Mouse (Mus musculus) intestine, postnatal 0 days (tissue): ENCODE measurements around the gene Cpsf3. TPM values are rescaled to one million over a fixed set of nuclear protein-coding genes. Genes with fewer than 3 reads are reported as not detected.

ENCODE experiments used
- ATAC-seq: fragments of 200-750 bp; cut with Nextera tagmentation; 2 replicates; pipeline ENCODE4 v1.8.0; 2017; ENCODE audit warnings: mild to moderate bottlenecking, moderate TSS enrichment, moderate library complexity
- H3K27ac ChIP-seq: fragments of 300-500 bp; sonication (generic); 2 replicates; pipeline ENCODE4 v1.5.1; 2014; ENCODE audit warnings: mild to moderate bottlenecking, low read depth, low read length, moderate library complexity
- H3K27me3 ChIP-seq: fragments of 300-500 bp; sonication (generic); replicated peaks from 2 replicates; pipeline ENCODE4 v1.6.1; 2014; ENCODE audit warnings: low read length, mixed read lengths; ENCODE audit not compliant: control insufficient read depth, insufficient read depth
- H3K36me3 ChIP-seq: fragments of 300-500 bp; sonication (generic); 2 replicates; pipeline ENCODE4 v1.6.1; 2014; ENCODE audit warnings: mild to moderate bottlenecking, moderate library complexity; ENCODE audit not compliant: control insufficient read depth, insufficient read depth
- H3K4me1 ChIP-seq: fragments of 300-500 bp; sonication (generic); replicated peaks from 2 replicates; pipeline ENCODE4 v1.6.1; 2014; ENCODE audit warnings: antibody characterized with exemption, low read length, mixed read lengths; ENCODE audit not compliant: control insufficient read depth, insufficient read depth
- H3K4me2 ChIP-seq: fragments of 300-500 bp; sonication (generic); replicated peaks from 2 replicates; pipeline ENCODE4 v1.6.1; 2014; ENCODE audit warnings: low read depth, mild to moderate bottlenecking, moderate library complexity
- H3K4me3 ChIP-seq: fragments of 300-500 bp; sonication (generic); 2 replicates; pipeline ENCODE4 v1.5.1; 2014; ENCODE audit warnings: low read depth, low read length
- H3K9ac ChIP-seq: fragments of 300-500 bp; sonication (generic); 2 replicates; pipeline ENCODE4 v1.6.1; 2014; ENCODE audit warnings: mild to moderate bottlenecking, low read depth, low read length
- H3K9me3 ChIP-seq: fragments of 300-500 bp; sonication (generic); 2 replicates; pipeline ENCODE4 v1.6.1; 2016; ENCODE audit warnings: mixed run types; ENCODE audit not compliant: control insufficient read depth
- CTCF ChIP-seq: sonication (generic); IDR thresholded peaks from 2 replicates; pipeline ENCODE4 v1.5.1; 2016; ENCODE audit warnings: low read depth, mild to moderate bottlenecking, control low read depth, antibody characterized with exemption, moderate library complexity
- WGBS: fragments of 180-500 bp; shearing (Covaris S2); extraction: QIAGEN DNeasy Blood & Tissue Kit; methylation state at CpG from one replicate; pipeline ENCODE4 v1.1.7; 2014; 5-methylcytosine and 5-hydroxymethylcytosine counted together
- polyA plus RNA-seq: library from polyadenylated mRNA; unstranded; fragments of >200 nt; fragmentation: Nextera tagmentation; extraction: Ambion mirVana; gene quantifications from 2 replicates; pipeline ENCODE4 v1.2.1, GENCODE M21; 2015

Cpsf3 gene
- polyA plus RNA-seq, 1 experiment from 2014 or later: 41.6 TPM

DNA sequence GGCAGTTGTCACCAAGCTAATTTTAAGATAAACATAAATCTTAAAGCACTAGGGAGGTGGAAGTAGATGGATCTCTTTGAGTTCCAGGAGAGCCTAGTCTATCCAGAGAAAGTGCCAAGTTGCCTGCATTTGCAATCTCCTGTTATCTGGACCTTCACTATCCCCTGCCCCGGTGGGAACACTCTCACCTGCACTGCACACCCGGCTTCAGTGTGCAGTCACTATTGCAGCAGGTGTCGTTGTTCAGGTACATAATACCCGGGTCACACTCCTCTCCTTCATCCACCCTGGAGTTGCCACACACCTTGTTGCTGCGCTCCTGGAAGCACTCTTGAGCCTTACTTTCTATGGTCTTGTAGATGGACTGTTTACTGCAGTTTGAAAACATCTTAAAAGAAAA, 48.6 kb downstream of the Cpsf3 start:
- ATAC-seq: no peak
- Histone ChIP-seq H3K27ac (no peak overlapping the region), H3K4me1 (no peaks in the 10 kb centered on the region), H3K36me3 (peaks cover 53% of the 10 kb centered on the region), H3K4me2 (no peak overlapping the region), H3K9ac (no peak overlapping the region), H3K9me3 (no peaks in the 10 kb centered on the region), H3K27me3 (no peaks in the 10 kb centered on the region), H3K4me3 (no peak overlapping the region)
- 86% methylated on average over 5 of the region's 5 CpGs for WGBS
- no peak for TF ChIP-seq CTCF

DNA sequence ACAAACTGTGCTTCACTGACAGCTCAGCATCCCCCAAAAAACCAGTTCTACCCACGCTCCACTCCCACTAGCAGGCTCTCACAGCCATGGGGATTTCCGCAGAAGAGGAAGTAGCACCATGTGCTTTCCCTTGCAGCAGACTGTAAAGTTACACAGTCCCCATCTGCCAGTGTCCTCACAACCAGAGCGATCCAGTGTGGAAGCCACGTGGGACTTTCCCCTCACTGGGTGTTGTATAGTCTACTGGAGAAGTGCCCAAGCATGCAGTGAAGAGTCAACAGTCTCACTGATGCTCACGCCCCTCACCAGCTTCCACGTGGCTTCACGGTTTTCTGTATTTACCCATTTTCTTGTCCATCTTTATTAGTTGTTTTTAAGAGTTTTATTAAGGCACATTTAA, 50.7 kb downstream of the Cpsf3 start:
- H3K9me3 ChIP-seq: no peaks in the 10 kb centered on the region
- WGBS: 74% methylated on average over 7 of the region's 7 CpGs
- no peak overlapping the region for H3K4me3 ChIP-seq
- H3K4me1 ChIP-seq: no peaks in the 10 kb centered on the region
- ATAC-seq: no peak
- no peak overlapping the region for H3K9ac ChIP-seq
- TF ChIP-seq CTCF: no peak
- no peaks in the 10 kb centered on the region for H3K27me3 ChIP-seq
- H3K36me3 ChIP-seq: peaks cover 54% of the 10 kb centered on the region
- no peak overlapping the region for H3K4me2 ChIP-seq
- no peak overlapping the region for H3K27ac ChIP-seq

DNA sequence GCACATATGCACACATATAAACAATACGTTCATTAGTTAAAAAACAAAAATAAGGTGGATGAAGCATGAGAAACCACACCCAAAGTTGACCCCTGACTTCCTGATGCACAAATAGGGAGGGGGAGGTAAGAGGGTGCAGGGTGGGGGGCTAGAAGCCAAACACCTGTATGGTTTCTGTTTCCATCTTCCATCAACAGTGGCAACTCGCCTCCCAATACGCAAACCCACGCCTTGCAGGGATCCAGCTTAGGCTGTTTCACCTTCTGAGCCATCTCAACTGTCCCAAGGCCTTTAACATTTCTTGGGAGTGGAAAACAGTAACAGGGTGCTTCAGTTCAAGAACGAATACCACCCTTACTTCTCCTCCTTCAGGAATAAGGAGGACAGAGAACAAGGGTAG, 52.0 kb downstream of the Cpsf3 start:
- Histone ChIP-seq H3K9me3 (no peaks in the 10 kb centered on the region), H3K4me1 (no peaks in the 10 kb centered on the region), H3K9ac (no peak overlapping the region), H3K36me3 (peaks cover 46% of the 10 kb centered on the region), H3K27ac (no peak overlapping the region), H3K4me3 (no peak overlapping the region), H3K27me3 (no peaks in the 10 kb centered on the region), H3K4me2 (no peak overlapping the region)
- WGBS: 92% methylated on average over 5 of the region's 5 CpGs
- no peak for TF ChIP-seq CTCF
- no peak for ATAC-seq

DNA sequence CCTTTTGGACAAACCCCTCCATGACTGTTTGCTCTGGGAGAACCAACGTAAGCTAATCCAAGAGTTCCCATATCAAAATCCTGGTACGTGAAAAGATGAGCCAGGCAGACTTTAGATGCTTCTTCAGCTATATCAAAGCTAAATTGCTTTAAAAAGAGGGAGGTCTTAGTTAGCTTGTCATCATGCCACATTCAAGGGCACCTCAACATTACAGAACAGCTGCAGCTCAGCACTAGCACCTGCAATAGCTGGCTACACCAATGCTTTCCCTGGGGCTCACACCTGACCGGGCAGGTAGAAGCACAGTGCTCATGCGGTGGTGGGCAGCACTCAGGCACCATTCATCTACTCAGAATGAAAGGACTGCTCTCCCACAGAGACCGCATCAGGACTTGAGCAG, 55.5 kb downstream of the Cpsf3 start:
- H3K4me3 ChIP-seq: no peak overlapping the region
- no peak for TF ChIP-seq CTCF
- 98% methylated on average over 5 of the region's 5 CpGs for whole genome bisulfite sequencing
- H3K4me1 ChIP-seq: no peaks in the 10 kb centered on the region
- no peak for ATAC-seq
- H3K9ac ChIP-seq: no peak overlapping the region
- peaks cover 32% of the 10 kb centered on the region for H3K36me3 ChIP-seq
- no peaks in the 10 kb centered on the region for H3K9me3 ChIP-seq
- H3K27ac ChIP-seq: no peak overlapping the region
- no peaks in the 10 kb centered on the region for H3K27me3 ChIP-seq
- H3K4me2 ChIP-seq: no peak overlapping the region

DNA sequence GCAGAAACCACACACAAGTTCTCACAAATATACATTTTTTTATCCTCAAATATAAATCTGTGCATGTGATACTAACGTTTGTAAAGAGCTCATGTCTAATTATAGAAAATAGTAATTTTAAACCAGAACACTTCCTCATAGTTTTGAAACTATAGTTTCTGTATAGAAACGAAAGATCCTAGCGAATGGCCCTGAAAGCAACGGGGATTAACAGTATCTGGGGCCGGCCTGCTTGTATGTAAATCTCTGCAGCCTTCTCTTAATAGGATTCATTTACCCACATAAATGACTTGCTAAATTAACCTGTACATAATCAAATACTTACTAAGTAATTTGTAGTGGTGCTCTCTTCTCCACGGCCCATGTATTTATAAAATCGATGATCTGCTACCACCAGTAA, 61.8 kb downstream of the Cpsf3 start:
- Histone ChIP-seq H3K27me3 (no peaks in the 10 kb centered on the region), H3K27ac (no peak overlapping the region), H3K9me3 (no peaks in the 10 kb centered on the region), H3K4me1 (no peaks in the 10 kb centered on the region), H3K4me3 (no peak overlapping the region), H3K4me2 (no peak overlapping the region), H3K9ac (no peak overlapping the region), H3K36me3 (peaks cover 37% of the 10 kb centered on the region)
- WGBS: 85% methylated on average over 7 of the region's 7 CpGs
- ATAC-seq: no peak
- no peak for TF ChIP-seq CTCF

DNA sequence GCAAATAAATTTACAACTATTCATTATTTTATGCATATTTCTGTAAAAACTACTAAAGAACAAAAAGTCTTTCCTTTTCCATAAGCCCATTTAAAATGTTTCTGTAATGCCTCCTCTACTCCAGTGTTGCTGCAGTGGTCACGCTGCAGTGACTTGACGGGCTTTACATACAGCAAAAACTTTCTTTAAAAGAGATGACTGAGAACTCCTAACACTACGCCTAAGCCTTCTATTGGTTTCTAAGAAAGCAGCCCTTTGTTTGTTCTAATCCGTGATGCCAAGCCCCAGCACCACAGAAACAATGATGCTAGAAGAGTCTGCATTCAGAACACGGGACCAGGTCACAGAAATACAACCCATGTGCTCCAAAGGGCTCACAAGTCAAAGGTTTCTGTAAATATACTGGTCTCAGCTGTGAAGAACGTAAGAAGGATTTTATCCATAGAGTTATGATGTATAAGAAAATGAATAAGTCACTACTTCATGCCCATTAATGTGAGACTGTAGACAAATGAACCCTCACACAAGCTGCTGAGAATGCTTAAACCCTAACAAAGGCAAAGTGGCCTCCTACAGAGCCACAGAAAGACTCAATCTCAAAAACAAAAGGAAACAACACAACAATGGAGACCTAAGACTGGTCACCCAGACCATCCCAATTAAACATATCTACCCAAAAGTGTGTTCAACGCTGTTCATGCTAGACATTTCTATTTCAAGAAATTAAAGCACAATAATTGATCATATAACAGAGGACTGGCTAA, 65.1 kb downstream of the Cpsf3 start:
- 89% methylated on average over 7 of the region's 7 CpGs for WGBS
- no peak overlapping the region for H3K4me2 ChIP-seq
- no peaks in the 10 kb centered on the region for H3K27me3 ChIP-seq
- H3K4me3 ChIP-seq: no peak overlapping the region
- H3K4me1 ChIP-seq: no peaks in the 10 kb centered on the region
- peaks cover 56% of the 10 kb centered on the region for H3K36me3 ChIP-seq
- H3K9me3 ChIP-seq: no peaks in the 10 kb centered on the region
- H3K27ac ChIP-seq: no peak overlapping the region
- H3K9ac ChIP-seq: no peak overlapping the region
- ATAC-seq: no peak
- TF ChIP-seq CTCF: no peak
